Mouse (Mus musculus) liver (tissue): ENCODE measurements around the gene Hemk1.
"Not testable (repeated sequence)": the region's sequence is repeated elsewhere in the genome, so short reads cannot be mapped to it uniquely, and the experiment has no call there.

Source experiments
- DNase-seq: peaks from one replicate; pipeline ENCODE4 v3.0.0-alpha.2; 2020; ENCODE audit warnings: mixed read lengths

Gene Hemk1

GRCm38 (mm10) chr9:107307099-107307872, 30.9 kb downstream of the Hemk1 start:
- DNase-seq: peak; percentile 78

- not testable (repeated sequence) for DNase-seq
These were observed 31.5 kb downstream of the Hemk1 start for GRCm38 (mm10) chr9:107306673-107307072.

- DNase-seq: no peak
These were observed 32.3 kb downstream of the Hemk1 start for GRCm38 (mm10) chr9:107305601-107306542.

- DNase-seq: no peak
These were observed 33.1 kb downstream of the Hemk1 start for GRCm38 (mm10) chr9:107305012-107305411.

DNA sequence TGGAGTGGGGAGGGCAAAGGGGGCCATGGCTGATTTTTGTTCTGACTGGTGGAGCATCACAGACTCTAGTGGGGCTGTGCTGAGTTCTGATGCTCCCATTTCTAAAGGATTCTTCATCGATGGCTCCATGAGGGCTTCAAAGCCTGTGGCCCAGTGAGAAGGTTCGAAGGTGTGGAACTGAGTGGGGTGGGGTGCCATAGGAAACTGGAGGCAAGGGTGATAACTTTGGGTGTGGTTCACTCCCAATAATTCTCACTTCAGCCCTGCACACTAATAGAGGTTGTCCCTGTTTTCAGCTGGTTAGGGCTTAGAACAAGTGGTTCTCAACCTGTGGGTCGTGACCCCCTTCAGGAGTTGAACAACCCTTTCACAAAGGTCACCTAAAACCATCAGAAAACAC, 33.8 kb downstream of the Hemk1 start:
- DNase-seq: peak; percentile 61

GRCm38 (mm10) chr9:107303900-107304299, 34.2 kb downstream of the Hemk1 start:
- no peak for DNase-seq

GRCm38 (mm10) chr9:107303121-107303820, 34.9 kb downstream of the Hemk1 start:
- no peak for DNase-seq

DNA sequence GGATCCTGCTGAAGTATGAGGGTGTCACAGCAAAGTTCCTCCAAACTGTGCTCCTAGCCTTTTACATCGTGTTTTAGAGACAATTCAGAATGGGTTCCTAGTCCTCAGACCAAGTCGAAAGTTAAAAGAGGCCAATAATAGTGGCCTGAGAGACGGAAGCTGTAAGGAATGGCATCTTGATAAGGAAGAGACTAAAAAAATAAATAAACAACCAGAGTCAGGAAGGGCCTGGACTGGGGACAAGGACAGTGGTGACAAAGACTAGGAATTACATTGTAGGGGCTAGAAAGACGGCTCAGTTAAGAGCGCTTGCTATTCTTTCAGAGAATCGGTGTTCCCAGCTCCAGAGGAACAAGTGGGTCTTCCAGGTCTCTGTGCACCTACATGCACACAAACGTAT, 35.6 kb downstream of the Hemk1 start:
- DNase-seq: no peak

- DNase-seq: peak; percentile 51
These were observed 36.4 kb downstream of the Hemk1 start for GRCm38 (mm10) chr9:107301554-107302331.

DNA sequence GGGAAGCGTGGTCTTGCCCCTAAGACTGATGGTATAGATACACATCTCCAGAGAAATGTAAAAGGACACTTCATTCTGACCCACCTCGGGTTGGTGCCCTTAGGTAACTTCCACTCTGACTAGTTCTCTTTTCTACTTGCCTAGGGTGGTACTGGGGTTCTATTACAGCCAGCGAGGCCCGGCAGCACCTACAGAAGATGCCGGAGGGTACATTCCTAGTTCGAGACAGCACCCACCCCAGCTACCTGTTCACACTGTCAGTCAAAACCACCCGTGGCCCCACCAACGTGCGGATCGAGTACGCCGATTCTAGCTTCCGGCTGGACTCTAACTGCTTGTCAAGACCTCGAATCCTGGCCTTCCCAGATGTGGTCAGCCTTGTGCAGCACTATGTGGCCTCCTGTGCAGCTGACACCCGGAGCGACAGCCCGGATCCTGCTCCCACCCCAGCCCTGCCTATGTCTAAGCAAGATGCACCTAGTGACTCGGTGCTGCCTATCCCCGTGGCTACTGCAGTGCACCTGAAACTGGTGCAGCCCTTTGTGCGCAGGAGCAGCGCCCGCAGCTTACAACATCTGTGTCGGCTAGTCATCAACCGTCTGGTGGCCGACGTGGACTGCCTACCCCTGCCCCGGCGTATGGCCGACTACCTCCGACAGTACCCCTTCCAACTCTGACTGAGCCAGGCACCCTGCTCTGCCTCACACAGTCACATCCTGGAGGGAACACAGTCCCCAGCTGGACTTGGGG, 37.8 kb downstream of the Hemk1 start:
- no peak for DNase-seq

DNA sequence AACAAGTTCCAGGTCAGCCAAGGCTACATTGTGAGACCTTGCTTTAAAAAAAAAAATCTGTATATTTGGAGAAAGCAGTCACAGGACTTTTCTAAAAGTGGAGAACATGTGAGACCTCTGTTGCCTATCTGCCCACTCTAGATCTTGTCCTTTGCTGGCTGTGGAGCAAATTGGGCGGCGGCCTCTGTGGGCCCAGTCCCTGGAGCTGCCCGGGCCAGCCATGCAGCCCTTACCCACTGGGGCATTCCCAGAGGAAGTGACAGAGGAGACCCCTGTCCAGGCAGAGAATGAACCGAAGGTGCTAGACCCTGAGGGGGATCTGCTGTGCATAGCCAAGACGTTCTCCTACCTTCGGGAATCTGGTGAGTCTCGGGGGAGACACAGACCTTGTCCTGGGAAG, 38.4 kb downstream of the Hemk1 start:
- no peak for DNase-seq

- DNase-seq: no peak
These were observed 39.3 kb downstream of the Hemk1 start for GRCm38 (mm10) chr9:107298876-107299275.

GRCm38 (mm10) chr9:107298059-107298780, 39.9 kb downstream of the Hemk1 start:
- DNase-seq: peak; percentile 78

- DNase-seq: no peak
These were observed 40.5 kb downstream of the Hemk1 start for GRCm38 (mm10) chr9:107297658-107298057.

DNA sequence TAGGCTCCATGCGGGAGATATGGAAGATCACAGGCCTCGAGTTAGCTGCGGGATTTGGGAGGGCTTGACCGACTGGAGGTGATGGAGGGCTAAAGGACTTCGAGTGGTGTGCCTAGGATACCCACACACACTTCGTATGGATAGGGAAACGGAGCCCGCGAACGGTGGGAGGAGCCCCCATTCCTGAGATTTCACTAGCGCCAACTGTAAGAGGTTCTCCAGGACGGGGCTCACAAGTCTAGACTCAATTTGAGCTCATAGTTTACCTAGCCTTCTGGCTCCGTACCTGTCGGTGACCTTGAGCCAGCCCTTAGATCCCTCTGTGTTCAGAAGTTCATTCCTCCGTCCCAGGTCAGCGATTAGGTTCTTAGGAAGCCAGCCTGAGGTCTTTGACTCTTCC, 41.1 kb downstream of the Hemk1 start:
- peak; percentile 37 for DNase-seq

GRCm38 (mm10) chr9:107296501-107296965, 41.6 kb downstream of the Hemk1 start:
- DNase-seq: peak; percentile 95

- DNase-seq: no peak
These were observed 42.1 kb downstream of the Hemk1 start for GRCm38 (mm10) chr9:107296041-107296440.

DNA sequence AAGGTAGTCTGAATTCAATTTTAAA, 42.3 kb downstream of the Hemk1 start, which contains the start of gene Cish:
Cish (plus strand) TSS at position 11 of the 25 bp plus-strand sequence.
- no peak for DNase-seq

DNA sequence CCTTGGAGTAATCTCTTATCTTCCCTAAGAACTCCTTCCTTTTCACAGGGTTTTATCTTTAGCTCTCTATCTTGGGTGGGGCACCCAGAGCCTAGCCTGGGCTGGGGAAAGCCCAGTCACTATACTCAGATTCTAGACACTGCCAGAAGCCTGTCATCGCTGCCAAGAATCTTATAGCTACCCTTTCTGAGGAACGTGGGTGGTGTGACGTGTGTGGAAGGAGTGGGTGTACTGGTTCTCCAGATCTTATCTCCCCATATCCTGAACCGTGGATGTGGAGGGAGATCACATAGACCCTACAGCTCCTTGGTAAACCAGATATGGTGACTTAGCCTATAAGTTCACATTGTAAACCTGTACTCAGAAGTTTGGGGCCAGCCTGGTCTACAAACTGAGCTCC, 42.5 kb downstream of the Hemk1 start:
- DNase-seq: peak; percentile 69

- peak; percentile 86 for DNase-seq
These were observed 43.9 kb downstream of the Hemk1 start for GRCm38 (mm10) chr9:107294249-107294648.

DNA sequence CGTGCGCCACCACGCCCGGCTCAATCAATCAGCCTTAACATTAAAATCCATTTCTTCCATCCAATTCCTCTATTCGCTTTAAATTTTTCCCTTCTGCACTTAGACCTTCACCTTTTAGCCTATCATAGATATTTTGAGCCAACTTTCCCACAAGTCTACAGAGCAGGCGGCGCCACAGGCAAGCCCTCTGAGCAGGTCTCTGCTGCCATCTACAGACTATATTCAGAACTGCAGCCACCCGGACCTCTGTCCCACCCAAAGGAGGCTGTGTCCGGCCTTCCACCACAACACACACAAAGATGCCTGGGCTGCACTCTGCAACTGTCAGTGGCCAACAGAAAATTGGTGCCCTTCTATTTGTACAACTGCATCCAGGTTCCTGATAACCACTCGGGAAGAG, 47.3 kb downstream of the Hemk1 start:
- DNase-seq: peak; percentile 83
